Mouse (Mus musculus): Measurements from ENCODE around the gene Ndufs4. TPM values are rescaled to one million over a fixed set of nuclear protein-coding genes. Genes with fewer than 3 reads are reported as not detected.
A peak's percentile ranks its signal among the peaks of the same experiment; 100 is the strongest.

Ndufs4 gene
- 100 to 1,000 TPM; 594 to 617 (median 604) TPM for total RNA-seq (2022)

DNA sequence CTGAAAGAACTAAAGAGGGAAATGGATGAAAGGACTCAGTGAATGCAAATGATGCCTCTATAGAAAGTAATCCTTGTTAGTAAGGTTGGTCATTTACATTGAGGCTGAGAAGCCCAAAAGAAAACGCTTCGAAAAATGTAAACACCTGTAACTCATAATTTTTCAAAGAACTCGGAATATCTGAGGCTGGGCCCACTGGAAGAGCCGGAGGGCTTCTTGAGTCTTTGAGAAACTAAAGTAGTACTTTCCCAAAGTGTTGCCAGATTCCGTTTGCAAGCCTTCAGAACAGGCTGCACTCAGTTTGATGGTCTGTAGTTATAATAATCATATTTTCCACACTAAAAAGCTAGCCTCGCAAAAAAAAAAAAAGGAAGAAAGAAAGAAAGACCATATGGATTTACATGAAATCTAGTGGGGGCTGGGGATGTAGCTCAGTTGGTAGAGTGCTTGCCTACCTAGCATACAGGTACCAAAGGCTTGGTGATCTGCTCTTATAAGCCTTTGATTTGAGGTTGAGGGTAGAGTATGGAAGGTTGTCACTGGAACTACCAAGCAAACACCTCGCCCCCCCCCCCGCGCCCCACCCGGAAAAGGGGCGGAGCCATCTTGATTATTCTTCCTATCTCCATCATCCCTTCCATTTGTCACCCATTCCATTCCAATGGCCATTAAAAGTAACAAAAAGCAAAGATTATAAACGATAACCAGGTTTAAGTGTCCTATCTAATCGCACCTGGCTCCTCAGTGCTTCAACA lies at the start of gene Ndufs4:
Ndufs4 (minus strand) TSS at position 48 of the 755 bp plus-strand sequence.
- DNase-seq (ENCODE audit: low spot score): no peak

DNA sequence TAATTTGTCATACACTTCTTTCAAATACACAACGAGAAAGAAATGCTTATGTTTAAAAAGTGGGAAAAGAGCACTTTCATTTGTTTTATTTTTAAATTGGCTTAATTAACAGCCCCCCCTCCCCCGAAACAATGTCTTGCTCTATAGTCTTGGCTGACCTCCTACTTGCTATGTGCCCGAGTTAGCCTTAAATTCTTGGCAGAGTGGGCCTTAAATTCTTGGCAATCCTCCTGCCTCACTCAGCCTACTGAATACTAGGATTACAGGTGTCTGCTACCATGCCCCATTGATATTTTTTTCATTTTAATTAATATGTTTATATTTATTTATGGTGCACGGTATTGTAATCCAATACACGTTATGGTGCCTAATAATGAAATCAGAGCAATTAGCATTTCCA lies 44.4 kb upstream of the Ndufs4 start:
- DNase-seq (ENCODE audit: low spot score): no peak

DNA sequence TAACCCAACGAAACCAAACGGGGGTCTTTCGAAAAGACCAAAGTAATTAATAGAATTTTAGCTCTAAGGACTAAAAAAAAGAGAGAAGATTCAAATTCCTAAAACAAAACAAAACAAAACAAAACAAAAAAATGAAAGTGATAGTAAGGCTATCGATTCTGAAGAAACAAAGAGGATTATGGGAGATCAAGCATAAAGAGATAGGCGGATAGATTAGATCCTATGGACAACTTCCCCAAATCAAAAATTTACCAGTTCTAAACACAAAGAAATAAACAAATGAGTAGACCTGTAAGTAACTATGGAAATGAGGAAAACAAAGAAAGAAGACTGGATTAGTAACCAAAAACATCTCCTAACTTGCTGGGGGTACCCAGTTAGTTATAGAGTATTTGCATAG lies 37.2 kb upstream of the Ndufs4 start:
- DNase-seq (ENCODE audit: low spot score): no peak

DNA sequence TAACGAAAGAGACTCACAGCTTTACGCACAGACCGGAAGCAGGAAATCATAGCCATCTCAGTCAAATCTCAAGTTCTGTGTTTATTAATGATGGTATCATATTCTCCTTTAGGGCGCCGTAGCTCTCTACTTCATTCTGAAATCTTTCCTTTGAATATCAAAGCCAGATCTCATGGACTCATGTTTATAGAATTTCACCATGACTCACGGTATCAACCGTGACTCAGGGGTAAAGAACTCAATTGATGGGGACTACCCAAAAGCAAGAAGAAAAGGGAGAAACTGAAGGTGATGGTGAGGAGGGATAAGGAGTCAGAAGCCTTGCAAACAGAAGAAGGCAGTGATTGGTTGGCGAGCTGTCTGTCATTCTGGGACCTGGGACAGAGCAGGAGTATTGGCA lies 32.2 kb upstream of the Ndufs4 start:
- no peak for DNase-seq (ENCODE audit: low spot score)

DNA sequence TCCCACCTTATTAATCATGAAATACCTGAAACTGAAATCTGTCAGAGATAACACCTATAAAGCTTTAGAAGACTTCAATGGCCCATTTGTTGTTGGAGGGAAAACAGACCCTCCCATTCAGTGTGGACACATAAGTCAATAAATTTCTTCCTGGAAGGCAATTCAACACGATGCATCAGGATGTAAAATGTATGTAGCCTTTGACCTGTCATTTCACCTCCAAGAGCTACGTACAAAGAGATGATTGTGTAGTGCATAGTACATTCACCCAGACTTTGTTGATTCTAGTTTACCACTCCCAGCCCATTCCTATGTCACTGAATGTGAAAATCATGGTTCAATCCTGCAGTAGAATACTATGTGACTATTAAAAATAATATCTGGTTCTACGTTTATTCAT lies 31.3 kb upstream of the Ndufs4 start:
- no peak for DNase-seq (ENCODE audit: low spot score)

DNA sequence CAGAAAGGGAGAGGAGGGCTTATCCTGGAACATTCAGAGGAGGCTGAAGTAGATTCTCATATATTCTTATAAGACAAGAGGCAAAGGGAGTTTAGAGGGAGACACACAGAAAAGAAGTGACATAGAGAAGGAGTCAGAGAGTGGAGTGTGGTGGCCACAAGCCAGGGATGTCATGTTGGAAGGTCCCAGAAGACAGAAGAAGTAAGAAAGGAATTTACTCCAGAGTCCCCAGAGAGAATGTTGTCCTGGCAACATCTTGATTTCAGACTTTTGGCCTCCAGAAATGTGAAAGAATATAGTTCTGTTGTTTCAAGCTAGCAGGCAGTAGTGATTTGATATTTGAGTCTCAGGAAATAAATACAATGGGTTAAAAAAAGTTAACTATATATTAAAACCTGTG lies 24.3 kb upstream of the Ndufs4 start:
- DNase-seq (ENCODE audit: low spot score): peak; percentile 11

DNA sequence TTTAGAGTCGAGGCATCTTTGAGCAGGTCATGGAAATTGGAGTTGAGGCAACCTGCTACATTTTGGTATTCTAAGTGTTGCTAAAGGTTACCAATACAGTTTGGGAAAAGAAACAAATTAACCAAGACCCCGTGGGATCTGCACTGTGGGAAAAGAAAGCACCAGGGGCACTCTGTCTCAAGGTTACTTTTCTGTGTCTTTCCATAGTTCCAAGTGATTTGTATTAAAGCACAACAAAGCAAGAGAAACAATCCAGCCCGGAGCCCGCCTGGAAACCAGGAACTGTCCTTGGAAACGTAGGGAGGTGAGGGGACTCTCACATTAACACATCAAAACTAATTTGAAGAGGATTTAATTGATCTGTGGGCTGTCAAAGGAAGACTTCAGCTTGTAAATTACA lies 18.8 kb upstream of the Ndufs4 start:
- DNase-seq (ENCODE audit: low spot score): no peak

DNA sequence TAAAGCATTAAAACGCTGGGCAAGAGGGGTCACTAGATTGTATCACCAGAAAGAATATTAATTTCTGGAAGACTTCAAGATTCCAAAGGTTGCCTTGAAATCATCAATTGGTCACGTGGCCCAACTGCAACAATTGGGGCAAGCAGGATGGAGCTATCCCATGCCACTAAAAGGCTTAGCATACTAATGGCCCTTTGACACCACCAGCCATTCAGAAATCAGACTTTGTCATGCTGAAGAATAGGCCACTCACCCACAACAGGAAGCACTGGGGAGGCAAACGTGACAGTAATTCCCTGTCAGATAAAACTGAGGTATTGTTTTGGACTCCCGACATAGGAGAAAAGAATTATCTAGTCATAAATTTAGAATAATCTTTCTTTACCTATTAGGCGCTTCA lies 18.4 kb upstream of the Ndufs4 start:
- DNase-seq (ENCODE audit: low spot score): no peak

DNA sequence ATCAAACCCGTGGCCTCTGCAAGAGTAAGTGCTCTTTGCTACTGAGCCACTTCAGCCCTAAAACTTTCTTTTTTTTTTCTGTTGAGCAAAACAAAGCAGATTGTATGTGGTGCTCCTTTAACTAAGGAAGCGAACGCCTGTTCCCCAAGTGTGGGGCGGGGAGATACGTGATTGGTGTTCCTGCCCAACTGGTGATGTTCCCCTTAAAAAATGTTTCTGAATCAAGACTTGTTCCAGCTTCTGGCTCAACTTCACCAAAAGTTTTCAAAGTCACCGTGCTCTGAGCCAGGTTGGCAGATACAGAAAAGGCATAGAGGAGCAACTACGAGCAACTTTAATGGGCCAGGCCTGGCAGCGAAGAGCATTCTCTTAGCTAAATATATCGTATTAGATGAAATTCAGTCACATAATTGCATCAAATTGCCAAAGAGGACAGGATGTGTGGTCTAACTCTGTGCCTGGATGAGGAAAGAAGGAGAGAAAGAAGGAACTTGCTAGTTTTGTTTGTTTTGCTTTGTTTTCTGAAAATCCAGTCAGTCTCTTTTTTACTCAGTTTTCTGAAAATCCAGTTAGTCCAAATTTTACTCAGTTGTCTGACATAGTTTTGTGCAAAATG lies 17.1 kb upstream of the Ndufs4 start:
- no peak for DNase-seq (ENCODE audit: low spot score)

DNA sequence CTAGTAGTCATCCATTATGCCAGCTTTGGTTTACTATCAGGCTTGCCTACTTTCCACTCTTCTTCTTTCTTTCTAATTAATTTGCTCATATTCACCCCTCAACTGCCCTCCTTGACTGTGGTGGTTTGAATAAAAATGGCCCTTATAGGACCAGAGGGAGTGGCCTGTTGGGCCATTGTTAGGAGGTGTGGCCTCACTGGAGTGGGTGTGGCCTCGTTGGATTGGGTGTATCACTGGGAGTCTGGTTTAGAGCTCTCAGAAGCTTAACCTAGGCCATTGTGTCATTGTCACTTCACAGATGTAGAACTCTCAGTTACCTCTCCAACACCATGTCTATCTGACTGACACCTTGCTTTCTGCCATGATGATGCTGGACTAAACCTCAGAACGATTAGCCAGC lies 10.8 kb upstream of the Ndufs4 start:
- no peak for DNase-seq (ENCODE audit: low spot score)

DNA sequence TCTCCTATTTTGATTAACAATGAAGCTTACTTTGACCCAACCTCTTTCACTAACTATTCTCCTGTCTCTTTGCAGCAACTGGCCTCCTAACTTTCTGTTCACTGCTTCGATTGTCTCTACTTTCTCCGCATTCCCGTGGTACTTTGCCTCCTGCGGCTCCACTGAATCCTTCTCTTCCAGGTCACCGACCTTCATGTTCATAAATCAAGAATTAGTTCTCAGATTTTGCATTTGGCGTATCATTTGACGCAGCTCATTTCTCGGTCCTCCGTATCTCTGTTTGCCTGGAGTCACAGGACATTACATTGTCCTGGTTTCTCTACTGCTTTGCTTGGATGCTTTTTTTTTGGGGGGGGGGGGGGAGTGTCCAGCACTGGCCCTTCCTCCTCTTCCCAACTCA lies 9.2 kb upstream of the Ndufs4 start:
- DNase-seq (ENCODE audit: low spot score): no peak

DNA sequence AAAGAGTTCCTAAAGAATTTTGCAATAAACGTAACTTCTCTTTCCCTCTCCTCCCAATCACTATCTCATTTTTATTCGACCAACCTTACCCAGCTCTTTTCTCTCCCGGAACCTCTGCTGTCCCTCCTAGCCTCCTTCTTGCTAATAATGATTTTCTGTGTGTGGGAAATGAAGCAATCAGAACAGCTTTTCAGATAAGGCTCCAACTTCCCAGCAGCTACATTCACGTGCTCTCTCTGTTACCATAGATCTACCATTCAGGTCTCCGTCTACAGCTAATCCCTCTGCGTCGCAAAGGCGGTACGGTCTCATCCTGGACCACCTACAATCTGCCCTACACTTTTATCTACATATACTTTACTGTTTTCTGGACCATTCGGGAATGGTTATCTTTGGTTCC lies 8.8 kb upstream of the Ndufs4 start:
- DNase-seq (ENCODE audit: low spot score): no peak

DNA sequence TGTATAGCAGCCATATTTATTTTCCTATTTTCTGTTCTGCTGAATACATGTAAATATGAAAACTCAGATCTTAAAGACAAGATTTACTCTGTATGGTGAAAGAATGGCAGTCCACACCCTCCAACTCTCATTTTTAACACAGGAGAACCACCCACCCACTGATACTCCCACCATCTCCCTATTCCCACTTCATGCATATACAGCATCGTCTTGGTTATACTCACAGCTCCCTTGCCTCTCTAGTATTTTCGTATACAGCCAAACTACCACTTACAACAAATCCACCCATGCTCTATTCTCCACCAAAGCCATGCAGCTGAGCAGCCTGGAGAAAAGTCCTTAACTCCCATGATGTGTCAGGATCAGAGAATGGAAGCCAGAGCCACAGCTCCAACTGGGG lies 6.7 kb upstream of the Ndufs4 start:
- DNase-seq (ENCODE audit: low spot score): no peak

DNA sequence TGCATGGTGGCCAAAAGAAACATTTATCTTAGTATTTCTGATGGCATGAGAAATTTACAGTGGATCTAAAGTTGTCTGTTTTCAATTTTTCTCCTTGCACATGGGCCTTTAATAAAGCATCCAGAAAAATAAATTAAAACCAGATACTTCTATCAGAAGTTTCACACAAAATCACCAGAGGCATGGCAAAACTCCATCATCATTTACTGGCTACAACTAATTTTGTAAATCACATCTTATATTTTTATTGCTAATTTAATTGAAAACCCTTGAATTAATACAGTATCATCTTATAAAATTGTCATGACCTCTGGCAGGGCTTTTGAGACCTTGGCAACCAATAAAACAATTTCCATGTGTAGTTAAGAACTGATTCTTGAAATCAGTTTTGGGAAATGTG lies 4.4 kb upstream of the Ndufs4 start:
- DNase-seq (ENCODE audit: low spot score): no peak

DNA sequence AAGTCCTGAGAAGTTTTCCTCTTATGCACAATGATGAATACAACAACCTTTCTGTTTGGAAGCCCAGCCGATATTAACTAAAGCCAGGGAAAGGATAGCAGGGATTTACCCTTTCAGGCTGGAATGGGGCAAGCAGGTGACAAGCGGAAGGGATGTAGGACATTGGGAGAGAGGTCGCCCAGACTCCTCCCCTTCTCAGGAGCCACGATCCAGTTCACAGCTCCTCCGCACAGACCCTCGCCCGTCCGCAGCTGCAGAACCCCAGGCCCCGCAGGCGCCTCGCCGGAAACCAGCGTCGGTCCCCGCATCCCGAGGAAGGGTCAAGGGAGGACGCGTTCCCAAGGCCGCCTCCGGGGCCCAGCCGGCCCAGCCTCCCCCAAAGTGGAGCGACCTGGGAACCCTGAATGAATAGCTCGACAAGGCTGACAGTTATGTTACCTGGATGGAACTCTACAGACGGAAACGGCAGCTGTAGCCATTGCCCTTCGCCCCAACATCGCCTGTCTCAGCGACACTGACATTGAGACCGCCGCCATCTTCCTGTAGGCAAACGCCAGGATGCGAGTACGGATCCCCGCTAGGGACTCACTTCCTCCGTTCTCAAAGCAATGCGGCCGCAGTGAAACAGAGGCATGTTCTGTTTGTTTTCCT lies 412 bp downstream of the Ndufs4 start:
- DNase-seq (ENCODE audit: low spot score): peak; percentile 95

DNA sequence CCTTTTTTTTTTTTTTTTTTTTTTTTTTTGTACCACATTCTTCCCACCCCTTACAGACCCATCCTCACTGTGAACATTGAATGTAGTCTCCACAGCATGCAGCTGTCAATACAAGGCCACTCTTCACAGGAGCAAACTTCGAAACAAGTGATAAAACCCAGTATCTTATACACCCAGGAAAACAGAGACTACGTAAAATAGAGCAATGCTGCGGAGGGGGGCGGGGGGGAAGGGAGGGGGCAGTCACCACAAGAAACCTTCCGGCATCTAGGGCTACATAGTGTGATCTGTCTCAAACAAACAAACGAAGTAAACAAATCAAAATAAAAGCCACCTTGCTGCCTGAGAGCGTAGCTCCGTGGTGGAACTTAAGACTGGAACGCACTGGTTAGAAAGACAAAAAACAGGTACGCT lies 977 bp downstream of the Ndufs4 start:
- DNase-seq (ENCODE audit: low spot score): no peak

DNA sequence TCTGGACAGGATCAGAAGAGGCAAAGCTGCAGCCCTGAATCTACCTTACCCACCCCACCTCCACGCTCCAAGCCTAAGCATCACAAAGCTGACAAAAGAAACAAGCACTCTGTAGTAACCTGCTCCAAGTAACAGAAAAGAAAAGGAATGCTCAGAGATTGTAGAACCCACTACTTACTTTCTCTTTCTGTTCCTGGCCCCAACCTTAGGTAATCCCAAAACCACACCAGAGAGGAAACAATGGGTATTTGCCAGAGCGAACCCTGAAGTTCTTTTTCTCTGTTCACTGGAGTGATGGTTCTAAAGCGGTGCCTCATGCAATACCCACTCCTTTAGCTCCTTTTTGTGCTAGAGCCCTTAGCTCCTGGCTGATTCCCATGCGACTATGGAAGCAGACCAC lies 11.5 kb downstream of the Ndufs4 start:
- DNase-seq (ENCODE audit: low spot score): no peak

DNA sequence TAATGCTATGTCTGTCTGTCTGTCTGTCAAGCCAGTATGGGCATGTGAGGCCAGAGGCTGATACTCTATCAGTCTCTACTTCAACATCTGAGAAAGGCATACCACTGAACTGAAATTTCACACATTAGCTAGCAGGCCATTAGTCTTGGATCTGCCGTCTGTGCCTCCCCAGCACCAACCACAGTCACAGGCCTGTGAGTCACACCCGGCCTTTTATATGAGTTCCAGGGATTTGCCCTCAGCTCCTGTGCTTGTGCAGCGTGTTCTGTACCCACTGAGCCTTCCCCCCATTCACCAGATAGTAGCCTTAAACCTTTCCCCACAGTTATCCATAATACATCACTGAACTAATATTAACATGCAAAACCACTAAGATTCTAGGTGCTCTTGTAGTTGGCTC lies 26.0 kb downstream of the Ndufs4 start:
- DNase-seq (ENCODE audit: low spot score): no peak

DNA sequence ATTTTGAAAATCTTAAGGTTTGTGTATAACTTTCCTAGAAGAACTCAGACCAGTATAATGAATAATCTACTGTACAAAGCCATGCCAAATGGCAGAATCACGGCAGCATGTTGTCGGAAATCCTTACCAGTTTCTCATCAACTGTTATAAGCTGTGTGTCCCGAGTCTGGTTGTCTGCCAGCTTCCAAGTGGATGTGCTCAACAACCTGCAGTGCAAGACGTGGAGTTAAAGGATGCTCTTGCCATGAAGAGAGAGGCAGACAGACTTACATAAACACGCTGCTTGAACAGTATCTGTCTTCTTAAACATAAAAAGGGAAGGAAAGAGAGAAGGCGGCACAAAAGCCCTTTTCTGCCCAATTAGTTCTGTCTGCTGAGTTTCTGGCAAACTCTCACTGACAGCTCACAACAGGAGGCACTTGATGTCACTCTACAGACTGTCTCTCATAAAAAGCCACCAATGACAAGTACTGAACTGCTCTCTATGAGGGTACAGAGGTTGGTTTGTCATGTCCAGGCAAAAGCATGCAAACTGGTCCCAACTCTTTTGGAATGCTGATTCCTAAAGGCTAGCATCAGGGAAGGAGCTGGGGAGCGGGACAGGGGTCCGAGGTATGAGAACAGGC lies 36.6 kb downstream of the Ndufs4 start:
- DNase-seq (ENCODE audit: low spot score): no peak

DNA sequence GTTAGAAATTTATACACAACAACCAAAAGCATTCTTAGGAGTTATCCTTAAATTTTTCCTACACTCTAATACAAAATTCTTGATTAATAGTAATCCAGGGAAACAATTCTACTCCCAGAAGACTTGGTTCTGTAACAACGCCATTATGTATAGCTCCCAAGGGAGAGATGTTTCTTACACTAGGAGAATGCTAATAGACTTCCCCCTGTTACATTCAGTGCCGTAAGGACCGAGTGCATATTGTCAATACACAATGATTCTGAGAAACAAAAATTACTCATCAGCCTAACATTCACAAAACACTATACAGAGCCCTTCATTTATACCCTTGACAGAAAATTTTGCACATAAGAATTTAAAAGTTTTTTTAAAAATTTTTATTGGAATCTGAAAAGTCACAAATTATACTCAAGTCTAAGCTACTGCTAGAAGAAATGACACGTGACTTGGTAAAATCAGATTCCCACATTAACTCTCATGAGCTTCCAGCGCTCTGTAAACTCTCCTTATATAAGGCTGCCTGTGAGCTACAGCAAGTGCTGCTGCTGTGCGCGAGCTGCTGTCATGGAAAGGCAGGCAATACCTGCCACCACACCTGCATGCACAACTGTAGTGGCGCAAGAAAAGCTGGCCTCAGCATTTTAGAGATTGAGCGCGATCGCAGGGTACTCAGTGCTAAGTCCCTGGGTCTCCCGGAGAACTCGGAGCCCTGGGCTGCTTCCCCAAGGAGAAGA lies 42.9 kb downstream of the Ndufs4 start:
- no peak for DNase-seq (ENCODE audit: low spot score)

DNA sequence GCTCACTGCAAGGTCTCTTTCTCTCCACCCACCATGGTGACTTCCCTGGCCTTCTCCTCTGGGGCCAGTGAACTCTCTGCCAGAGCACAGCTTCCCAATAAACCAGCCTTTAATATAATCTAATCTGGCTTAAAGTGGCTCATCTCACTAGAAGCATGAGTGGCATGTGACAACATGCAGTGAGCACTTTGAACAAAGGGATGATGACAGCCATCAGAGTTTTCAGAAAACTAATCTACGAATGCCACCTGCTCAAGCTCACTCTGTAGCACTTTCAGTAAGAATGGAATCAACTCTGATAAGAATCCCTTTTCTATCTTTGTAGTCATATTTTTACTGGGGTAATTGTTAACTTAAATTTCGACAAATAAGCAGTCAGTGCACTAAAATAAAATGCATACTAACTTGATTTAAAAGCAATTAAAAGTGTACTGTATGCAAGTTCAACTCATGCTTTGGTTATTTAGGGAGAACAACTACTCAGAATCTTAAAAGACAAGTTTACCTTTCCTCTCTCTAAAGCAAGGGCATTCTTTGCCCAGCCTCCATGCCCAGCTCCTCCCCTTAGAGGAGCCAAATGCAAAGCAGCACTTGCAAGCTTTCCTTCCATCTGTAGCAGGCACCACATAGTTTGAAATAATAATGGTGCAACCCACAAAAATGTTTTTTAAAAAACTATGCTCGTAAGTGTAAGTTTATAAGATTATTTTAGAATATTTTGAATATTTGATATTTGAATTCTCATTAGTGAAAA lies 43.7 kb downstream of the Ndufs4 start:
- DNase-seq (ENCODE audit: low spot score): no peak
